Mouse (Mus musculus) kidney, embryonic 15.5 days (tissue): ENCODE data around the gene Zyx. TPM values are rescaled to one million over a fixed set of nuclear protein-coding genes. Genes with fewer than 3 reads are reported as not detected.

ENCODE experiments used
- ATAC-seq: fragments of 200-750 bp; cut with Nextera tagmentation; replicated peaks from 2 replicates; pipeline ENCODE4 v1.8.0; 2017; ENCODE audit warnings: moderate TSS enrichment; ENCODE audit not compliant: low FRiP score
- H3K27ac ChIP-seq: fragments of 300-500 bp; sonication (generic); 2 replicates; pipeline ENCODE4 v1.5.1; 2015; ENCODE audit warnings: mild to moderate bottlenecking, inconsistent platforms
- H3K27me3 ChIP-seq: fragments of 300-500 bp; sonication (generic); 2 replicates; pipeline ENCODE4 v1.6.1; 2015; ENCODE audit warnings: inconsistent platforms
- H3K36me3 ChIP-seq: fragments of 300-500 bp; sonication (generic); 2 replicates; pipeline ENCODE4 v1.6.1; 2015; ENCODE audit warnings: inconsistent platforms
- H3K4me1 ChIP-seq: fragments of 300-500 bp; sonication (generic); 2 replicates; pipeline ENCODE4 v1.6.1; 2015; ENCODE audit warnings: inconsistent platforms
- H3K4me2 ChIP-seq: fragments of 300-500 bp; sonication (generic); 2 replicates; pipeline ENCODE4 v1.6.1; 2015; ENCODE audit warnings: moderate library complexity, mild to moderate bottlenecking, inconsistent platforms
- H3K4me3 ChIP-seq: fragments of 300-500 bp; sonication (generic); replicated peaks from 2 replicates; pipeline ENCODE4 v1.5.1; 2015; ENCODE audit warnings: mild to moderate bottlenecking, inconsistent platforms
- H3K9ac ChIP-seq: fragments of 300-500 bp; sonication (generic); 2 replicates; pipeline ENCODE4 v1.6.1; 2015; ENCODE audit warnings: mild to moderate bottlenecking, inconsistent platforms
- H3K9me3 ChIP-seq: fragments of 300-500 bp; sonication (generic); replicated peaks from 2 replicates; pipeline ENCODE4 v1.6.1; 2016; ENCODE audit warnings: inconsistent platforms
- WGBS: fragments of 180-500 bp; shearing (Covaris S2); methylation state at CpG from one replicate; pipeline ENCODE4 v1.1.7; 2015; ENCODE audit warnings: mixed read lengths; 5-methylcytosine and 5-hydroxymethylcytosine counted together
- polyA plus RNA-seq: library from polyadenylated mRNA; unstranded; fragments of >200 nt; fragmentation: Nextera tagmentation; extraction: Ambion mirVana; gene quantifications from 2 replicates; pipeline ENCODE4 v1.2.1, GENCODE M21; 2015

Gene Zyx
- polyA plus RNA-seq, 1 experiment from 2014 or later: 127 TPM

GRCm38 (mm10) chr6:42383360-42383759 is 33.9 kb downstream of the Zyx start:
- Histone ChIP-seq H3K9me3 (no peaks in the 10 kb centered on the region), H3K36me3 (no peaks in the 10 kb centered on the region), H3K4me2 (no peak overlapping the region), H3K4me3 (no peak overlapping the region), H3K4me1 (peaks cover 16% of the 10 kb centered on the region), H3K27ac (no peak overlapping the region), H3K27me3 (no peaks in the 10 kb centered on the region), H3K9ac (no peak overlapping the region)
- 93% methylated on average over 5 of the region's 5 CpGs for WGBS
- no peak for ATAC-seq

GRCm38 (mm10) chr6:42385635-42386034 is 36.2 kb downstream of the Zyx start:
- WGBS: 43% methylated on average over 4 of the region's 4 CpGs
- Histone ChIP-seq H3K4me3 (no peak overlapping the region), H3K4me2 (no peak overlapping the region), H3K4me1 (peaks cover 16% of the 10 kb centered on the region), H3K9me3 (no peaks in the 10 kb centered on the region), H3K27me3 (no peaks in the 10 kb centered on the region), H3K27ac (no peak overlapping the region), H3K9ac (no peak overlapping the region), H3K36me3 (no peaks in the 10 kb centered on the region)
- no peak for ATAC-seq

DNA sequence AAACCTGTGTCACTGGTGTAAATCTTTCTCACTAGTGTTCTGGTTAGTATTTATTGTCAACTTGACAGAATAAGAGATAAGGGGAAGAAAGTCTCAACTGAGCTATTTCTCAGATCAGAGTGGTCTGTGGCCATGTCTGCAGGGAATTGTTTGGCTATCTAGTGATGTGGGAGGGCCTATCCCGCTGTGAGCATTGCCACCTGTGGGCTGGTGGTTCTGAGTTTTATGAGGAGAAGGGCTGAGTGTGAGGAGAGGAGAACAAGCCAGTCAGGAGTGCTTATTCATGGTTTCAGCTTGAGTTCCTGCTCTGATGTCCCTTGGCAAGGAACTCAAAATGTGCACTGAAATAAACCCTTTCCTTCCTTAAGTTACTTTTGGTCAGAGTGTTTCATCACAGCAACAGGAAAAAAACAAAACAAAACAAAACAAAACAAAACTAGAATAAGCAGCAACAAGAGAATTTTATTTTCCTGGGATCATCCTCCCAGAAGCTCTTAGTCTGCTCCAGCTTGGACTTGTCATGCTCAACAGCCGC is 42.4 kb downstream of the Zyx start:
- Histone ChIP-seq H3K4me1 (peaks cover 5% of the 10 kb centered on the region), H3K4me2 (no peak overlapping the region), H3K9me3 (no peaks in the 10 kb centered on the region), H3K36me3 (no peaks in the 10 kb centered on the region), H3K4me3 (no peak overlapping the region), H3K27me3 (no peaks in the 10 kb centered on the region), H3K27ac (peak overlapping the region; percentile 10; the same call in 1 of the 2 replicates), H3K9ac (no peak overlapping the region)
- 16% methylated on average over 2 of the region's 2 CpGs for WGBS
- ATAC-seq: peak; percentile 92

GRCm38 (mm10) chr6:42395960-42396809 is 46.8 kb downstream of the Zyx start:
- Histone ChIP-seq H3K9ac (no peak overlapping the region), H3K4me3 (no peak overlapping the region), H3K36me3 (no peaks in the 10 kb centered on the region), H3K4me1 (peaks cover 5% of the 10 kb centered on the region), H3K27me3 (no peaks in the 10 kb centered on the region), H3K4me2 (no peak overlapping the region), H3K9me3 (no peaks in the 10 kb centered on the region), H3K27ac (0 out of 2 replicates have a peak overlapping the region, but pooled peaks have one; percentile 27)
- peak; percentile 34; the same call in 1 of the 2 replicates for ATAC-seq
- WGBS: 48% methylated on average over 9 of the region's 9 CpGs

GRCm38 (mm10) chr6:42397041-42397657 is 47.7 kb downstream of the Zyx start:
- ATAC-seq: no peak
- WGBS: 66% methylated on average over 3 of the region's 3 CpGs
- H3K36me3 ChIP-seq: no peaks in the 10 kb centered on the region
- no peak overlapping the region for H3K4me2 ChIP-seq
- no peak overlapping the region for H3K9ac ChIP-seq
- H3K4me3 ChIP-seq: no peak overlapping the region
- peaks cover 2% of the 10 kb centered on the region; the same call in 1 of the 2 replicates for H3K4me1 ChIP-seq
- H3K27ac ChIP-seq: no peak overlapping the region
- no peaks in the 10 kb centered on the region for H3K27me3 ChIP-seq
- H3K9me3 ChIP-seq: no peaks in the 10 kb centered on the region

DNA sequence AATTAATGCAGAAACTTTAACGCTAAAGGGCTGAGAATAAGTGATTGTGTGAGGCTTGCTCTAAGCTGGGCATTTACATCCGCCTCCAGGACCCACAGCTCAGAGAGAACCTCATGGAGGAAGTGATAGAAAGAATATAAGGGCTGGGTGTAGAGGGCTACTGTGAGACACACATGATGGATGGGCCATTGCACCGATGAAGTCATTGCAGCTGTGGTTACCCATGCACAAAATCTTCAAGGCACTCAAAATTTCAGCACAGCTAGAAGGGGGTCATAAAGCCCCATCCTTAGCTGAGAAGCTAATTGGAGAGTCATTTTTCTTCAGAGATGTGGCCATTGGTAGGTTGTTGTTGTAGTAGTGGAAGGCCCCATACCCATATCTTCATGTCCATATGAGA is 48.9 kb downstream of the Zyx start:
- Histone ChIP-seq H3K4me3 (no peak overlapping the region), H3K27me3 (no peaks in the 10 kb centered on the region), H3K27ac (no peak overlapping the region), H3K4me2 (no peak overlapping the region), H3K9me3 (no peaks in the 10 kb centered on the region), H3K4me1 (peaks cover 2% of the 10 kb centered on the region; the same call in 1 of the 2 replicates), H3K36me3 (no peaks in the 10 kb centered on the region), H3K9ac (no peak overlapping the region)
- WGBS: 85% methylated on average over 3 of the region's 3 CpGs
- ATAC-seq: no peak

DNA sequence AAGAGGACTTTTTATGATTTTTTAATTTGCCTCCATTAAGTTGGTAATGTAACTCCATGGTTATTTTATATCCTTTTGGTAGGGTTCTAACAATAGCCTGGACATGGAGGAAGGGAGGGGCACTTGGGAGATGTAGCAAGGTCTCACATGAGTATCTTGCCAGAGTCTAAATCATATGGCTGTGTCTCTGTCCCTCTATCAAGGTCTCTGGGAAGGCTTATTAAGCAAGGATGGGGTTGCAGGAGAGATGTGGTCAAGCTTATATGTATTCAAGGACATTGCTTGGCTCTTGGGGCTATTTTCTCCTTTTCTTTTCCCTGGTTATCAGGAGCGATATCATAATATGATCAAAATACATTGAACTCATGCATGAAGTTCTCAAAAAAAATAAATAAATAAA is 49.6 kb downstream of the Zyx start:
- no peak overlapping the region for H3K9ac ChIP-seq
- no peak overlapping the region for H3K4me2 ChIP-seq
- H3K27ac ChIP-seq: no peak overlapping the region
- no peaks in the 10 kb centered on the region for H3K9me3 ChIP-seq
- peaks cover 2% of the 10 kb centered on the region; the same call in 1 of the 2 replicates for H3K4me1 ChIP-seq
- ATAC-seq: no peak
- no peaks in the 10 kb centered on the region for H3K36me3 ChIP-seq
- WGBS: 95% methylated on average over 1 of the region's 1 CpGs
- no peaks in the 10 kb centered on the region for H3K27me3 ChIP-seq
- no peak overlapping the region for H3K4me3 ChIP-seq

- Histone ChIP-seq H3K27me3 (no peaks in the 10 kb centered on the region), H3K27ac (no peak within 1 kb of the TSS), H3K9ac (no peak within 1 kb of the TSS), H3K4me3 (no peak within 1 kb of the TSS), H3K36me3 (no peaks in the 10 kb centered on the region), H3K9me3 (no peaks in the 10 kb centered on the region), H3K4me1 (peaks cover 2% of the 10 kb centered on the region; the same call in 1 of the 2 replicates), H3K4me2 (no peak within 1 kb of the TSS)
- no peak for ATAC-seq
- WGBS: 96% methylated on average over 1 of the region's 1 CpGs
These were observed 50.5 kb downstream of the Zyx start, which contains the start of gene Tas2r143 for GRCm38 (mm10) chr6:42399938-42400337. Gene Tas2r143, plus strand, starts transcription at chr6:42400238.

GRCm38 (mm10) chr6:42405134-42405533 is 55.7 kb downstream of the Zyx start, which contains the start of gene Tas2r135:
Gene Tas2r135, plus strand, starts transcription at chr6:42405434.
- Histone ChIP-seq H3K9me3 (no peaks in the 10 kb centered on the region), H3K4me2 (no peak within 1 kb of the TSS), H3K27ac (no peak within 1 kb of the TSS), H3K36me3 (no peaks in the 10 kb centered on the region), H3K4me1 (no peaks in the 10 kb centered on the region), H3K27me3 (no peaks in the 10 kb centered on the region), H3K9ac (no peak within 1 kb of the TSS), H3K4me3 (no peak within 1 kb of the TSS)
- ATAC-seq: no peak
- 80% methylated on average over 2 of the region's 2 CpGs for WGBS

Other genes with a start within 250 kb of the Zyx start
- gene Tas2r139, start 208.7 kb upstream of the Zyx start, polyA plus RNA-seq: not detected in 2 replicates
- gene Tas2r144, start 134.3 kb upstream of the Zyx start, polyA plus RNA-seq: not detected in 2 replicates
- 31.0 and 33.4 TPM in 2 replicates for gene Gstk1, start 103.7 kb upstream of the Zyx start, polyA plus RNA-seq
- 3.0 and 3.1 TPM in 2 replicates for gene Tmem139, start 87.7 kb upstream of the Zyx start, polyA plus RNA-seq
- gene Casp2, start 84.6 kb upstream of the Zyx start, polyA plus RNA-seq: 57.0 and 60.0 TPM in 2 replicates
- gene Clcn1, start 62.9 kb upstream of the Zyx start, polyA plus RNA-seq: 0.18 and 0.28 TPM in 2 replicates
- gene Fam131b, start 25.0 kb upstream of the Zyx start, polyA plus RNA-seq: 0.24 and 0.26 TPM in 2 replicates
- gene Epha1, start 23.6 kb downstream of the Zyx start, polyA plus RNA-seq: 7.5 and 8.5 TPM in 2 replicates
- gene Tas2r143, start 50.6 kb downstream of the Zyx start, polyA plus RNA-seq: not detected in 2 replicates
- not detected in 2 replicates for gene Tas2r135, start 55.8 kb downstream of the Zyx start, polyA plus RNA-seq
- gene Tas2r126, start 84.9 kb downstream of the Zyx start, polyA plus RNA-seq: not detected in 2 replicates
- gene Olfr458, start 115.6 kb downstream of the Zyx start, polyA plus RNA-seq: not detected in 2 replicates
- 0.04 TPM in 1 of 2 replicates, not detected in the other for gene Olfr457, start 126.7 kb downstream of the Zyx start, polyA plus RNA-seq
- gene Olfr456, start 137.6 kb downstream of the Zyx start, polyA plus RNA-seq: not detected in 2 replicates
- not detected in 2 replicates for gene Olfr455, start 198.0 kb downstream of the Zyx start, polyA plus RNA-seq
- gene Tcaf3, start 248.1 kb downstream of the Zyx start, polyA plus RNA-seq: not detected in 2 replicates